ENCODE assay signal across 23 mouse cellular contexts in genomic region chr11:46846661-46847060, GRCm38 (mm10). TPM values are rescaled to one million over a fixed set of nuclear protein-coding genes. Genes with fewer than 3 reads are reported as not detected.
A peak's percentile ranks its signal among the peaks of the same experiment; 100 is the strongest.
DNase-seq lines count a peak whose midpoint lies in the region; ATAC-seq and TF ChIP-seq lines count a peak whose summit lies in the region.
"Had no signal": no experiment of that assay in that cellular context is flagged by ENCODE, and none has a peak within 500 bp of the region (broad histone marks: within the 10 kb centered on the region; RNA-seq: fewer than 3 reads in every experiment).

No protein-coding gene starts in this region.

- no peak for ATAC-seq in intestine, postnatal 0 days
- ATAC-seq: activated CD4-positive, CD25-positive, alpha-beta regulatory T cell, adult 4 months; intestine, embryonic 15.5 days; liver, embryonic 12.5 days had no signal

- H3K9me3 ChIP-seq in intestine, postnatal 0 days (ENCODE audit: control insufficient read depth): no peaks in the 10 kb centered on the region
- H3K9me3 ChIP-seq: hindbrain, embryonic 13.5 days; intestine, embryonic 15.5 days; limb, embryonic 12.5 days; liver, embryonic 12.5 days; midbrain, embryonic 10.5 days had no signal

- no peak overlapping the region for H3K4me2 ChIP-seq in intestine, postnatal 0 days (replicated peaks; ENCODE audit: low read depth)
- H3K4me2 ChIP-seq: heart, embryonic 11.5 days; hindbrain, embryonic 13.5 days; intestine, embryonic 15.5 days; limb, embryonic 12.5 days; liver, embryonic 12.5 days; lung, embryonic 14.5 days had no signal

- 92% methylated on average over 1 of the region's 1 CpGs for WGBS in intestine, postnatal 0 days

- no peaks in the 10 kb centered on the region for H3K27me3 ChIP-seq in intestine, postnatal 0 days (replicated peaks; ENCODE audit: control insufficient read depth, insufficient read depth, low read length)
- H3K27me3 ChIP-seq: hindbrain, embryonic 13.5 days; intestine, embryonic 15.5 days; limb, embryonic 12.5 days; liver, embryonic 12.5 days had no signal

- no peak overlapping the region for H3K9ac ChIP-seq in intestine, postnatal 0 days (ENCODE audit: low read depth, low read length)
- H3K9ac ChIP-seq: hindbrain, embryonic 13.5 days; intestine, embryonic 15.5 days; limb, embryonic 12.5 days; liver, embryonic 12.5 days; lung, embryonic 14.5 days had no signal

- no peaks in the 10 kb centered on the region for H3K36me3 ChIP-seq in intestine, postnatal 0 days (ENCODE audit: control insufficient read depth, insufficient read depth)
- H3K36me3 ChIP-seq: hindbrain, embryonic 13.5 days; intestine, embryonic 15.5 days; limb, embryonic 12.5 days; liver, embryonic 12.5 days; midbrain, embryonic 10.5 days had no signal

- peak; percentile 10 for DNase-seq in 3T3-L1 (ENCODE audit: low read depth, low spot score)
- peak; percentile 54 for DNase-seq in R1 (ENCODE audit: low read depth, low spot score)
- DNase-seq in kidney, adult 18-20 months: peak; percentile 40
- peak; percentile 31 for DNase-seq in kidney, postnatal 14 days
- no peak for DNase-seq in right cerebral cortex, adult 2 months (ENCODE audit: low spot score in 2 of 2)
- DNase-seq in layer of hippocampus, adult 9-11 months: no peak
- no peak for DNase-seq in cerebellum, adult 11-12 months
- DNase-seq: adrenal gland, postnatal 14 days; B cell, adult 2 months; cerebellum, adult 18-20 months; heart, postnatal 10 days; lung, embryonic 14.5 days; right cerebral cortex, postnatal 4 days had no signal

- TF ChIP-seq CTCF in intestine, postnatal 0 days (IDR thresholded peaks at IDR 0.05; ENCODE audit: low read depth): no peak

- H3K4me3 ChIP-seq in intestine, postnatal 0 days (ENCODE audit: low read depth, low read length): no peak overlapping the region
- H3K4me3 ChIP-seq: hindbrain, embryonic 13.5 days; intestine, embryonic 15.5 days; limb, embryonic 12.5 days; liver, embryonic 12.5 days; midbrain, embryonic 10.5 days had no signal

- no peaks in the 10 kb centered on the region for H3K4me1 ChIP-seq in intestine, postnatal 0 days (replicated peaks; ENCODE audit: control insufficient read depth, insufficient read depth, low read length)
- H3K4me1 ChIP-seq: intestine, embryonic 15.5 days; liver, embryonic 12.5 days; midbrain, embryonic 10.5 days had no signal

- no peak overlapping the region for H3K27ac ChIP-seq in intestine, postnatal 0 days (ENCODE audit: low read depth, low read length)
- H3K27ac ChIP-seq: hindbrain, embryonic 13.5 days; intestine, embryonic 15.5 days; liver, embryonic 12.5 days; macrophage; midbrain, embryonic 10.5 days had no signal

RNA-seq across cellular contexts. Expression of gene Timd4, which starts 36.1 kb away (rescaled TPM):
- polyA plus RNA-seq in intestine, postnatal 0 days (2015; fragmentation: Nextera tagmentation; extraction: Ambion mirVana): 1.7 and 1.8 TPM in 2 replicates
- polyA plus RNA-seq: activated CD4-positive, CD25-positive, alpha-beta regulatory T cell, adult 4 months; forebrain, embryonic 11.5 days; limb, embryonic 12.5 days; midbrain, embryonic 10.5 days had no signal

Comparison
In these comparisons a context has a peak if more than half of its experiments do, and no peak if none do; other contexts are left out.
1. DNase-seq: peak in 3T3-L1 (single experiment), R1 (single experiment), kidney, adult 18-20 months (single experiment) and kidney, postnatal 14 days (single experiment); none in right cerebral cortex, adult 2 months (0 of 2), layer of hippocampus, adult 9-11 months (single experiment) and cerebellum, adult 11-12 months (single experiment).